8 mouse cellular contexts compared by ENCODE assay signal in genomic region chr5:93092857-93093622, GRCm38 (mm10). TPM values are rescaled to one million over a fixed set of nuclear protein-coding genes. Genes with fewer than 3 reads are reported as not detected.
DNase-seq lines count a peak whose midpoint lies in the region; ATAC-seq lines count a peak whose summit lies in the region.

Gene Sept11, plus strand, starts transcription at chr5:93093437.

- H3K27ac ChIP-seq in hindbrain, embryonic 16.5 days (ENCODE audit: low read depth, low read length), result peak within 1 kb of the TSS; percentile 96
- peak within 1 kb of the TSS; percentile 83 for H3K27ac ChIP-seq in macrophage

- peaks cover 33% of the 10 kb centered on the region for H3K4me1 ChIP-seq in hindbrain, embryonic 16.5 days (ENCODE audit: control insufficient read depth, insufficient read depth, low read depth, low read length)

- under 1% methylated on average over 56 of the region's 63 CpGs for WGBS in hindbrain, embryonic 16.5 days
- 2% methylated on average over 55 of the region's 63 CpGs for WGBS in macrophage (ENCODE audit: missing documents)

- no peaks in the 10 kb centered on the region for H3K9me3 ChIP-seq in hindbrain, embryonic 16.5 days (ENCODE audit: control insufficient read depth, low read length)

- H3K4me3 ChIP-seq in hindbrain, embryonic 16.5 days (ENCODE audit: low read length), result peak within 1 kb of the TSS; percentile 84
- H3K4me3 ChIP-seq in macrophage (ENCODE audit: inconsistent target), result peak within 1 kb of the TSS; percentile 80

- no peaks in the 10 kb centered on the region for H3K27me3 ChIP-seq in hindbrain, embryonic 16.5 days (replicated peaks; ENCODE audit: control insufficient read depth, insufficient read depth, low read length)

- H3K9ac ChIP-seq in hindbrain, embryonic 16.5 days (ENCODE audit: low read depth, low read length), result peak within 1 kb of the TSS; percentile 90

- H3K79me2 ChIP-seq in macrophage (ENCODE audit: inconsistent target), result peaks cover 45% of the 10 kb centered on the region

- H3K36me3 ChIP-seq in hindbrain, embryonic 16.5 days (ENCODE audit: control insufficient read depth, insufficient read depth, low read length), result no peaks in the 10 kb centered on the region
- no peaks in the 10 kb centered on the region for H3K36me3 ChIP-seq in macrophage (ENCODE audit: inconsistent target)

- DNase-seq in T-cell, adult 2 months (ENCODE audit: low spot score), result peak; percentile 90
- peak; percentile 94 to 95 for DNase-seq in cerebellum, postnatal 36 days
- peak; percentile 95 for DNase-seq in gastrocnemius, adult 18-20 months (ENCODE audit: low spot score)
- peak; percentile 94 to 96 for DNase-seq in left cerebral cortex, adult 18-20 months (ENCODE audit: low spot score in 2 of 2)
- DNase-seq in right cerebral cortex, adult 18-20 months, result peak; percentile 96
- DNase-seq in urinary bladder, postnatal 10 days (ENCODE audit: low spot score), result peak; percentile 76

- ATAC-seq in hindbrain, embryonic 16.5 days, result peak; percentile 94

- peak within 1 kb of the TSS; percentile 88 for H3K4me2 ChIP-seq in hindbrain, embryonic 16.5 days (ENCODE audit: low read length)

RNA-seq across cellular contexts. Expression of gene Sept11, which starts in this region (rescaled TPM):
- total RNA-seq in gastrocnemius, adult 18-20 months (2021), result 100 to 1,000 TPM in 1 of 2 experiments, 10 to 100 TPM in 1; 92.9 to 103 TPM
- 125 and 150 TPM in 2 replicates for polyA plus RNA-seq in hindbrain, embryonic 16.5 days (2015; fragmentation: Nextera tagmentation; extraction: Ambion mirVana)
- total RNA-seq in left cerebral cortex, adult 18-20 months (2021), result 100 to 1,000 TPM; 180 to 181 TPM
- total RNA-seq in macrophage (2018; cell fraction: chromatin; rRNA removed), result 100 to 1,000 TPM in 10 of 26 experiments, 10 to 100 TPM in 16; 32.5 to 702 (median 72.5) TPM
- total RNA-seq in macrophage (2018; cell fraction: cytosol; rRNA removed), result 100 to 1,000 TPM in 1 of 26 experiments, 10 to 100 TPM in 25; 16.7 to 123 (median 31.1) TPM
- total RNA-seq in macrophage (2018; cell fraction: nucleus; rRNA removed), result 100 to 1,000 TPM in 8 of 26 experiments, 10 to 100 TPM in 18; 30.8 to 594 (median 77.0) TPM
- polyA plus RNA-seq in macrophage (2018), result 17.4 to 33.9 TPM (median 33.0 TPM) in 3 replicates

Comparison
In these comparisons a context has a peak if more than half of its experiments do, and no peak if none do; other contexts are left out.
1. Peak in every context shown above with its lines: DNase-seq, ATAC-seq, H3K4me3 ChIP-seq and H3K27ac ChIP-seq.